Mouse (Mus musculus): Measurements from ENCODE around the gene Pi4ka. TPM values are rescaled to one million over a fixed set of nuclear protein-coding genes. Genes with fewer than 3 reads are reported as not detected.

Pi4ka gene
- polyA plus RNA-seq, 1 experiment from 2014 or later = 58.1 TPM

DNA sequence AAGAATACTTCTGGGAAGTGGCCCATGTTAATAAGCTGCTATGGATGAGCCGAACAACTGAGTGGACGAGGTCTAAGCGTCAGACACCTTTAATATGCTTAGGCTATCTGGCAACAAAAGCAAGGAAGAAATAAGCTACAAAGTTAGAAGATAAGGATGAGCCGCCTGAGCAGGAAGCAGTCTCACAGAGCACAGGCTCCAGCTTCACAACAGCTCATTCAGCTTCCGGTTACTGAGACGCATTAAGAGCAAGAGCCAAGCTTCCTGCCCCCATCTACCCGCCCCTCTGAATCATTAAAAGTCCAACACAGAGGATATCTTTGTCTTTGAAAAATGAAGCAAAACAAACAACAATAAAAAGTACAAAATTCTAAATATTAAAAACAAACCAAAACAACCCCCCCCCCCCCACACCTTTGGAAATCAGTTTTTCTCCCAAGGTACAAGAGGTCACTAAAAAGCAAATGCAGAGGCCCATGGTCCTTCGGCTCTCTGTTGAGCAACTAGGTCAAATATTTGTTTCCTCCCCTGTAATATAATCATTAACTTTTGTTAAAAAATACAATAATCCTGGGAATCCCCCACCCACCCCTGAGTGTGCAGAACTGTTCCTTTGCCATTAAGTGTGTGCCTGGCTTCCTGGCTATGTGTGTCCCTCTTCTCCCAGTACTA lies 60.8 kb downstream of the Pi4ka start:
- WGBS = 92% methylated on average over 8 of the region's 8 CpGs

DNA sequence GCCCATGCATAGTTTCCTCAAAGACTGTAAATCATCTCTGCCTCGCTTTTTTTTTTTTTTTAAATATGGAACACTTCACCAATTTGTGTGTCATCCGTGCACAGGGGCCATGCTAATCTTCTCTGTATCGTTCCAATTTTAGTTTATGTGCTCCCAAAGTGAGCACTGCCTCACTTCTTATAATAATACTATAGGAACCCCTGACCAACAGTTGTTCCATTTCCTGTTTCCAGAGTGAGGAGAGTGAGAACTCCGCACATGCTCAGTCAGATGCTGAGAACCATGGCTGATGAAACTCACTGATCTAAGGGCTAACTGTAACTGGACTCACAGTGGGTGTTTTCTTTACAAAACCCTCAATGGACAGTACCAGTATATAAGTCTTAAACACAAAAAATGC lies 64.3 kb downstream of the Pi4ka start:
- Histone ChIP-seq H3K4me2 (ENCODE audit: low read length) (no peak overlapping the region), H3K9me3 (ENCODE audit: control insufficient read depth, low read length) (no peaks in the 10 kb centered on the region), H3K36me3 (ENCODE audit: control insufficient read depth, insufficient read depth, low read length) (peaks cover 21% of the 10 kb centered on the region), H3K4me1 (ENCODE audit: control insufficient read depth, insufficient read depth, low read depth, low read length) (no peaks in the 10 kb centered on the region), H3K27ac (ENCODE audit: low read depth, low read length) (no peak overlapping the region), H3K4me3 (ENCODE audit: low read length) (no peak overlapping the region), H3K9ac (ENCODE audit: low read depth, low read length) (no peak overlapping the region), H3K27me3 (replicated peaks; ENCODE audit: control insufficient read depth, insufficient read depth, low read length) (no peaks in the 10 kb centered on the region)
- no peak for ATAC-seq
- WGBS = 92% methylated on average over 4 of the region's 4 CpGs

More for the DNA sequence above, 60.8 kb downstream of the Pi4ka start:
- ATAC-seq = no peak
- H3K4me3 ChIP-seq (ENCODE audit: low read length) = no peak overlapping the region
- no peak overlapping the region for H3K4me2 ChIP-seq (ENCODE audit: low read length)
- no peaks in the 10 kb centered on the region for H3K9me3 ChIP-seq (ENCODE audit: control insufficient read depth, low read length)
- H3K9ac ChIP-seq (ENCODE audit: low read depth, low read length) = no peak overlapping the region
- peaks cover 20% of the 10 kb centered on the region for H3K36me3 ChIP-seq (ENCODE audit: control insufficient read depth, insufficient read depth, low read length)
- no peaks in the 10 kb centered on the region for H3K4me1 ChIP-seq (ENCODE audit: control insufficient read depth, insufficient read depth, low read depth, low read length)
- no peak overlapping the region for H3K27ac ChIP-seq (ENCODE audit: low read depth, low read length)
- H3K27me3 ChIP-seq (replicated peaks; ENCODE audit: control insufficient read depth, insufficient read depth, low read length) = no peaks in the 10 kb centered on the region

DNA sequence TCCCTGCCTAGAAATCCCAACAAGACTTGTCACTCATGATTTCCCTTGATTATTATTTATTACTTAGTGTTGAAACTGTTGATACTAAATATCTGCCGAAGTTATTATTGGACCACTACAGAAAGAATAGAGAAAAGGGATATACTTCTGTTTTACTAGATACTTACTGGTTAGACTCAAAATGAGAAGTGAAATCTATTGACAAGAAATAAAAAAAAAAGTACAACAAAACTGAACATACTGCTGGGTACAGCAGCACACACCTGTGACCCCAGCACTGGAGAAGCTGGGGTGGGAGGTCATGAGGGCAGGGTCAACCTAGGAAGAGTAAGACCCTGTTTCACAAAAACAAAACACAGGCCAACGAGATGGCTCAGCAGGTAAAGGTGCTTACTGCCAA lies 65.4 kb downstream of the Pi4ka start:
- Histone ChIP-seq H3K9me3 (ENCODE audit: control insufficient read depth, low read length) (no peaks in the 10 kb centered on the region), H3K36me3 (ENCODE audit: control insufficient read depth, insufficient read depth, low read length) (peaks cover 23% of the 10 kb centered on the region), H3K4me2 (ENCODE audit: low read length) (no peak overlapping the region), H3K27me3 (replicated peaks; ENCODE audit: control insufficient read depth, insufficient read depth, low read length) (no peaks in the 10 kb centered on the region), H3K9ac (ENCODE audit: low read depth, low read length) (no peak overlapping the region), H3K4me1 (ENCODE audit: control insufficient read depth, insufficient read depth, low read depth, low read length) (no peaks in the 10 kb centered on the region), H3K27ac (ENCODE audit: low read depth, low read length) (no peak overlapping the region), H3K4me3 (ENCODE audit: low read length) (no peak overlapping the region)
- ATAC-seq = no peak
- 89% methylated on average over 2 of the region's 2 CpGs for WGBS

DNA sequence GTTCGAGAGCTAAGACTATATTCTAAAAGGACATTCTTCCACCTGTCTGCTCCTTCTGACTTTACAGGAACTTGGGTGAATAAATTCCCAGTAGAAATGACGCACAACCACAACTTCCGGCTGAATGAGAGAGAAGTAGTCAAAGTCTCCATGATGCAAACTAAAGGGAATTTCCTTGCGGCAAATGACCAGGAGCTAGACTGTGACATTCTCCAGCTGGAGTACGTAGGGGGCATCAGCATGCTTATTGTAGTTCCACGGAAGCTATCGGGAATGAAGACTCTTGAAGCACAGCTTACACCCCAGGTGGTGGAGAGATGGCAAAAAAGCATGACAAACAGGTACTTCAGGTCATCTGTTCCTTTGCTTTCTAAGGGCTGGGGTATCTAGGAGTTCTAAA lies 66.4 kb downstream of the Pi4ka start:
- H3K4me3 ChIP-seq (ENCODE audit: low read length) = no peak overlapping the region
- H3K4me1 ChIP-seq (ENCODE audit: control insufficient read depth, insufficient read depth, low read depth, low read length) = no peaks in the 10 kb centered on the region
- peaks cover 22% of the 10 kb centered on the region for H3K36me3 ChIP-seq (ENCODE audit: control insufficient read depth, insufficient read depth, low read length)
- H3K27ac ChIP-seq (ENCODE audit: low read depth, low read length) = no peak overlapping the region
- no peak for ATAC-seq
- no peak overlapping the region for H3K4me2 ChIP-seq (ENCODE audit: low read length)
- no peaks in the 10 kb centered on the region for H3K9me3 ChIP-seq (ENCODE audit: control insufficient read depth, low read length)
- no peaks in the 10 kb centered on the region for H3K27me3 ChIP-seq (replicated peaks; ENCODE audit: control insufficient read depth, insufficient read depth, low read length)
- H3K9ac ChIP-seq (ENCODE audit: low read depth, low read length) = no peak overlapping the region
- WGBS = 90% methylated on average over 7 of the region's 7 CpGs

DNA sequence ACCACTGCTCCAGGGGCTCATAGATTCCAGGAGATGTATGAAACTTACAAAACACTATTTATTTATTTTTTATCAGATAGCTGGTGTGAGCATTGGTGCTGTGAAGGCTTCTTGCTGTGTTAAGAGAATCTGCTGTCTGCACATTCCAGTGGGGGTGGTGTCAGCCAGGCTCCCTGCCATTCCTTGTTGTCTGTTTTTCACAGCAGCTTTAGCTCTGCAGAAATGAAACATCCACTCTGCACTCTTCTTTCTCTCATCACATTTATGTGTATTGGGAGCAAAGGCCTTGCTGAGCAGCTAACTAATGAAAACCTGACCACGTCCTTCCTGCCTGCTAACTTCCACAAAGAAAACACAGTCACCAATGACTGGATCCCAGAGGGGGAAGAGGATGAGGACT lies 70.0 kb downstream of the Pi4ka start:
- no peaks in the 10 kb centered on the region for H3K27me3 ChIP-seq (replicated peaks; ENCODE audit: control insufficient read depth, insufficient read depth, low read length)
- no peak overlapping the region for H3K4me2 ChIP-seq (ENCODE audit: low read length)
- no peak overlapping the region for H3K4me3 ChIP-seq (ENCODE audit: low read length)
- H3K27ac ChIP-seq (ENCODE audit: low read depth, low read length) = no peak overlapping the region
- H3K36me3 ChIP-seq (ENCODE audit: control insufficient read depth, insufficient read depth, low read length) = peaks cover 12% of the 10 kb centered on the region
- H3K9me3 ChIP-seq (ENCODE audit: control insufficient read depth, low read length) = no peaks in the 10 kb centered on the region
- ATAC-seq = no peak
- H3K4me1 ChIP-seq (ENCODE audit: control insufficient read depth, insufficient read depth, low read depth, low read length) = no peaks in the 10 kb centered on the region
- 77% methylated on average over 1 of the region's 1 CpGs for WGBS
- no peak overlapping the region for H3K9ac ChIP-seq (ENCODE audit: low read depth, low read length)

DNA sequence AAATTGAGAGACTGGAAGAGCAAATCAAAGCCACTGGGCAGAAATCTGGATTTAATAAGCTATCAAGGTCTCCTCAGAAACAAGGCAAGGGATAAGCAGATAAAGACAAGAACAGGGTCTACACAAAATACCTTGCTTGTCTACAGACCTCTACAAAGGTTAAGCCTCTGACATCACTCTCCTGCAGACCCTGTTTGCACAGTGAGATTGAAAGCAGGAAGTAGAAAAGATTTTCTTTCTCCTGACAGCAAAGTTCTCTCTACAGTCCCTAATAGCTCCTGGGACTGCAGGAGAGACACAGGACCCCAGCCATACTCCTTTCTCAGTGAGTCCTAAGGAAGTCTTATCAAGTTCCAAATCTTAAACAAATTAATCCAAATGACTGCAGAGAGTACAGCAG lies 71.5 kb downstream of the Pi4ka start:
- ATAC-seq = no peak
- H3K4me1 ChIP-seq (ENCODE audit: control insufficient read depth, insufficient read depth, low read depth, low read length) = no peaks in the 10 kb centered on the region
- no peaks in the 10 kb centered on the region for H3K27me3 ChIP-seq (replicated peaks; ENCODE audit: control insufficient read depth, insufficient read depth, low read length)
- peaks cover 8% of the 10 kb centered on the region; the same call in 1 of the 2 replicates for H3K36me3 ChIP-seq (ENCODE audit: control insufficient read depth, insufficient read depth, low read length)
- no peak overlapping the region for H3K9ac ChIP-seq (ENCODE audit: low read depth, low read length)
- H3K27ac ChIP-seq (ENCODE audit: low read depth, low read length) = no peak overlapping the region
- no peak overlapping the region for H3K4me3 ChIP-seq (ENCODE audit: low read length)
- H3K9me3 ChIP-seq (ENCODE audit: control insufficient read depth, low read length) = no peaks in the 10 kb centered on the region
- H3K4me2 ChIP-seq (ENCODE audit: low read length) = no peak overlapping the region

DNA sequence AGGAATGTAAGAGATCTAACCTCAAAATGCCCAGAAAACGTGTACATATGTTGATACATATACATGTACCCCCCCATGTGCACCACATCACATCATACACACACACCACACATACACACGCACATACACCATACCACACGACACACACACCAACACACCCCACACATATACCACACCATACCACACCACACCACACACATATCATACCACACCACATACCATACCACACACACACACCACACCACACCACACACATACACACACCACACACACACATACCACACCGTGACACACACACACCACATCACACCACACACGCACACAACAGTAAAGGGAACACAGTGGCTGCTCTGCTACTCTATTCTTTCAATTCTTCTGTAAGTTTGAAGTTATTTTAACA lies 74.3 kb downstream of the Pi4ka start:
- 94% methylated on average over 5 of the region's 5 CpGs for WGBS
- no peak overlapping the region for H3K27ac ChIP-seq (ENCODE audit: low read depth, low read length)
- H3K9ac ChIP-seq (ENCODE audit: low read depth, low read length) = no peak overlapping the region
- no peaks in the 10 kb centered on the region for H3K27me3 ChIP-seq (replicated peaks; ENCODE audit: control insufficient read depth, insufficient read depth, low read length)
- H3K4me3 ChIP-seq (ENCODE audit: low read length) = no peak overlapping the region
- no peaks in the 10 kb centered on the region for H3K9me3 ChIP-seq (ENCODE audit: control insufficient read depth, low read length)
- peaks cover 7% of the 10 kb centered on the region; the same call in 1 of the 2 replicates for H3K36me3 ChIP-seq (ENCODE audit: control insufficient read depth, insufficient read depth, low read length)
- no peaks in the 10 kb centered on the region for H3K4me1 ChIP-seq (ENCODE audit: control insufficient read depth, insufficient read depth, low read depth, low read length)
- no peak overlapping the region for H3K4me2 ChIP-seq (ENCODE audit: low read length)
- ATAC-seq = no peak

DNA sequence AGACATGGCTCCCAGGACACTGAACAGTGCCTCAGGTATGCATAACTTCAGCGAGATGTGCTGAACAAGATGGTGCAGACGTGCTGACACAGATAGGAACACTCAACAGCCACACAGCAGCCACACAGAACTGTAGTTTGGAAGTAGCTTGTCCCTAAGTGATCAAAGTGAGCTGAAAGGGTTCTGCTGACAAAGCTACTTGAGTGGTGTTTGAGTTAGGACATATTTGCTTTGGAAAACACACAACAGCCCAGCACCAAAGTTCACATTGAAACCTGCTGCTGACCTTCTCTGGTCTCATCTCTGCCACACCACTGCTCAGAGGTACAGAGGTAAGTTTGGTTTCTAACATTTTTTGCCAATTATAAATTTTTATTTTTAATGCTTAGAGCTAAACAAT lies 75.0 kb downstream of the Pi4ka start, which contains the start of gene Serpind1:
TSS of gene Serpind1 (plus strand) at position 256 of the 400 bp plus-strand sequence.
- 89% methylated on average over 2 of the region's 2 CpGs for WGBS
- Histone ChIP-seq H3K27ac (ENCODE audit: low read depth, low read length) (no peak within 1 kb of the TSS), H3K9ac (ENCODE audit: low read depth, low read length) (no peak within 1 kb of the TSS), H3K9me3 (ENCODE audit: control insufficient read depth, low read length) (no peaks in the 10 kb centered on the region), H3K4me1 (ENCODE audit: control insufficient read depth, insufficient read depth, low read depth, low read length) (no peaks in the 10 kb centered on the region), H3K4me2 (ENCODE audit: low read length) (no peak within 1 kb of the TSS), H3K36me3 (ENCODE audit: control insufficient read depth, insufficient read depth, low read length) (peaks cover 3% of the 10 kb centered on the region; the same call in 1 of the 2 replicates), H3K4me3 (ENCODE audit: low read length) (no peak within 1 kb of the TSS), H3K27me3 (replicated peaks; ENCODE audit: control insufficient read depth, insufficient read depth, low read length) (no peaks in the 10 kb centered on the region)
- ATAC-seq = no peak

DNA sequence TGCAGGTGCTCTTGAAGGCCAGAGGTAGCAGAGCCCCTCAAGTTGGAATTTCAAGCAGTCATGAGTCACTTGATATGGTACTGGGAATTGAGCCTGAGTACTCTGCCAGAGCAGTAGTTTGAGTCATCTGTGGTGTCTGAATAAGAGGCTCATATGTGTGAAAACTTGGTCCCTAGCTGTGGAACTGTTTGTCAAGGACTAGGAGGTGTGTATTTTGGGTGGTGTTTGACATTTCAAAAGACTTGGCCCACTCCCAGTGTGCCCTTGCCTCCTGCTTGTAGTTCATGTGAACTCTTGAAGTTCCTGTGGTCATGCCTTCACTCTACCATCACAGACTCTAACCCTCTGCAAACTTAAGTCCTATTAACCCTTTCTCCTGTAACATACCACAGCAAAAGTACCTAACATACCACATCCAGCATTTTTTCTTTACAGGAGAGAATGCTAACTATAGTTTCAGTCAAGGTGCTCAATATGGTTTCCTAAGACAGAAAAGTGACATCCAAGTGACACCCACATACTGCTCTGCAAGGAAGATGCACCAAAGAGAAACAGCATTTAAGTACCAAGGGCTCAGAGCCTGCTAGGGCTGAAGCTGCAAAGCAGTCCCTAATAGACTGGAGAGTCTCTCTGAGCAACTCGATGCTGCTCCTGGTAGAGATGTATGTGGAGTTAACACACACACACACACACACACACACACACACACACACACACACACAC lies 76.1 kb downstream of the Pi4ka start:
- Histone ChIP-seq H3K9me3 (ENCODE audit: control insufficient read depth, low read length) (no peaks in the 10 kb centered on the region), H3K4me2 (ENCODE audit: low read length) (no peak overlapping the region), H3K4me3 (ENCODE audit: low read length) (no peak overlapping the region), H3K9ac (ENCODE audit: low read depth, low read length) (no peak overlapping the region), H3K27me3 (replicated peaks; ENCODE audit: control insufficient read depth, insufficient read depth, low read length) (no peaks in the 10 kb centered on the region), H3K27ac (ENCODE audit: low read depth, low read length) (no peak overlapping the region), H3K36me3 (ENCODE audit: control insufficient read depth, insufficient read depth, low read length) (peaks cover 10% of the 10 kb centered on the region), H3K4me1 (ENCODE audit: control insufficient read depth, insufficient read depth, low read depth, low read length) (no peaks in the 10 kb centered on the region)
- 100% methylated on average over 1 of the region's 1 CpGs for WGBS
- ATAC-seq = no peak

Data from hindbrain, embryonic 16.5 days (tissue).